Mouse (Mus musculus): ENCODE measurements around the gene Pck2. TPM values are rescaled to one million over a fixed set of nuclear protein-coding genes. Genes with fewer than 3 reads are reported as not detected.

Pck2 gene
- polyA plus RNA-seq, 1 experiment, result 34.7 TPM

DNA sequence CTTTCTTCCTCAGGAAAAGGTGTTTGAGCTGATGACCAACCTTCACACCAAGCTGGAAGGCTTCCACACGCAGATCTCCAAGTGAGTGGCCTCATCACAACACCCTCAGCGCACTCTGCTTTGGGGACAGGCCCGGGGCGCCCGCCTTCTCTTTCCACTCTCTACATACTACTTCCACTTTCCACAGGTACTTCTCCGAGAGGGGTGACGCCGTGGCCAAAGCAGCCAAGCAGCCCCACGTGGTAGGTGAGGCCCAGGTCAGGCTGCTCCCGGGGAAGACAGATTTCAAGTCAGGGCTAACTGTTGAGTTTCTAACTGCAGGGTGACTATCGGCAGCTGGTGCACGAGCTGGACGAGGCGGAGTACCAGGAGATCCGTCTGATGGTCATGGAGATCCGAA, 40.7 kb downstream of the Pck2 start:
- TF ChIP-seq CTCF (IDR thresholded peaks at IDR 0.05; ENCODE audit: low read depth, low read length), result no peak
- TF ChIP-seq POLR2A (IDR thresholded peaks at IDR 0.05; ENCODE audit: borderline replicate concordance, low read depth, low read length), result no peak
- H3K4me1 ChIP-seq (ENCODE audit: control insufficient read depth, insufficient read depth, low read length), result peaks cover 21% of the 10 kb centered on the region
- H3K4me3 ChIP-seq (ENCODE audit: insufficient read depth, low read length), result no peak overlapping the region
- H3K27ac ChIP-seq (ENCODE audit: insufficient read depth, low read depth, low read length), result no peak overlapping the region

DNA sequence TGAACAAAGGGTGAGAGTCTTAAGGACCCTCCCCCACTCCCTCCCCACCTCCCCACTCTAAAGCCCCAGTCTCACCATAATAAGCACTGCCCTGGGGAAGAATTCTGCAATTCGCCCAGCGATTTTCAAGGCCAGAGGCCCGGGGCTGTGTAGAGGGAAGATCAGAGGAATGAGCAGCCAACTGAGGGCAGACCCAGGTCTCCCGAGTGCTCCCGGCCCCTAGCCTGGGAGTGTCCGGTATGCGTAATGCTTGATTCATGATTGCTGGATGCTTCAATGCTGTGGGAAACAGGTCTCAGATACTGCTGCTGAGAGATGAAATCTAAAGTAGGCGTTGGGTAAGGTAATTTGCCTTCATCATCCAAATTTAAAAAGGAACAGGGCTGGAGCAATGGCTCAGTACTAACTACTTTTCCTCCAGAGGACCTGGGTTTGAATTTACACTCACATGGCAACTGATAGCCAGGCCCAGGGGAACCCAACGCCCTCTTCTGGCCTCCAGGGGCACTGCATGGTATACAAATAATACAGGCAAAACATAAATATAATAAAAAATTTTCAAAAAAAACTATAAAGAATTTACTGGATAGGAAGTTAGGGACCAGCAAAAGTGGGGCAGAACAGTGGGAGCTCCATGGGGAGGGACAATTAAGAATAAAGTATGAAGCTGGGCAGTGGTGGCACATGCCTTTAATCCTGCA, 42.1 kb downstream of the Pck2 start:
- no peak overlapping the region for H3K27ac ChIP-seq (ENCODE audit: insufficient read depth, low read depth, low read length)
- no peak overlapping the region for H3K4me3 ChIP-seq (ENCODE audit: insufficient read depth, low read length)
- no peak for TF ChIP-seq POLR2A (IDR thresholded peaks at IDR 0.05; ENCODE audit: borderline replicate concordance, low read depth, low read length)
- TF ChIP-seq CTCF (IDR thresholded peaks at IDR 0.05; ENCODE audit: low read depth, low read length), result peak; percentile 56
- peaks cover 24% of the 10 kb centered on the region for H3K4me1 ChIP-seq (ENCODE audit: control insufficient read depth, insufficient read depth, low read length)

DNA sequence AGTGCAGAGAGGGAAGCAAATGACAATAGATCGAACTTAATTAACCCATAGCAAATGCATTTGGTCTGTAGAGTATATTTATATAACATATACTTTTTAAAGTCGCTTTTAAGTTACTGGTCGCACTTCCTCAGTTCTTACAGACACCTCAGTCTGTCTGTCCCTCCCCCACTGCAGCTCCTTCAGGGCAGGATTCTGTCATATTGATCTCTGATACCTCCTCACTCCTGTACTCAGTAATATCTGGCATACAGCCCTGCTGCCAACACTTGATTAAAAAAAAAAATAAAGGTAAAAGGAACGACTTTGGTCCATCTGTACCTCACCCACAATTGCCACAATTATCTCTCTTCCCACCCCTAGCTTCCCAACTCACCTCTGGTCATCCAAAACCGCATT, 44.2 kb downstream of the Pck2 start:
- H3K4me1 ChIP-seq (ENCODE audit: control insufficient read depth, insufficient read depth, low read length), result peaks cover 20% of the 10 kb centered on the region

DNA sequence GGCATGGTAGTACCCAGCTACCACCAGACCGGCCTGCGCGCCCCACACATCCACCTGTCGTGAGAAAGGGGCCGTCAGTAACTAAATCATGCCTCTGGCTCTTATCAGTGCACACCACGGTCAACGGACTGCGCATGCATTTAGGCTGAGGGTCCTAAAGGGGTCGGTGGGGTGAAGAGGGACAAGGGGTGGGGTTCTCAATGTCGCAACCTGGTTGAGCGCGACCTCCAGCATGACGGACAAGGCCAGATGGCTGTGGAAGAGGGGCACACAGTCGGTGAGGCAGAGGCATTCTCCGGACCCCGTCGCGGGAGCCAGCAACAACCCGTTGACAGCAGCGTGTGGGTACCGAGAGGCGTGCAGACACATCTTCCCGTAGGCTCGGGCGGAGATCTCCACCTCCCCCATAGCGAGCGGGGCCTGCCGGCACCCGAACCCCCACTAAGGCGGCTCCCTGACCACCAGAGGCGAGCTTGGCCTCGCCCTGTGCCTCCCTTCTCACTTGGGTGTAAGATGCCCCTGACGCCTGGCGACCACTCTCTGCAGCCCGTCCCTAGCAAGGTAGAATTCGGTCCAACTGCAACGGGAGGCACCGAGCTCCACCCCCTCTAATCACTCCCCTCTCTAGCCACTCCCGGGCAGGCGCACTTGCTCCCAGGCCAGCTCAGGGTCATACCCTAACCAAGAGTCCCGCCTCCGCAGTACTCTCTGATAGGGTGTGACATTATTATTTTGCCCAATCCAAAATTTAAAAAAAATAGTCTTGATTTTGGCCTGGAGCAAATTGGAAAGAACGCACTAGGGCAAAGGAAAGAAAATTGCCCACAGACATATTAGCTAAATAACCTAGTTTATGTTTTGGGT, 44.9 kb downstream of the Pck2 start, which contains the start of gene Emc9:
Emc9 (minus strand) TSS at position 601 of the 864 bp plus-strand sequence.
- H3K4me3 ChIP-seq (ENCODE audit: insufficient read depth, low read length), result peak within 1 kb of the TSS; percentile 79
- no peak for TF ChIP-seq CTCF (IDR thresholded peaks at IDR 0.05; ENCODE audit: low read depth, low read length)
- no peak for TF ChIP-seq POLR2A (IDR thresholded peaks at IDR 0.05; ENCODE audit: borderline replicate concordance, low read depth, low read length)
- H3K27ac ChIP-seq (ENCODE audit: insufficient read depth, low read depth, low read length), result peak within 1 kb of the TSS; percentile 63
- peaks cover 18% of the 10 kb centered on the region for H3K4me1 ChIP-seq (ENCODE audit: control insufficient read depth, insufficient read depth, low read length)

More for the DNA sequence above, 44.2 kb downstream of the Pck2 start:
- Histone ChIP-seq H3K4me3 (ENCODE audit: insufficient read depth, low read length) (peak overlapping the region; percentile 79), H3K27ac (ENCODE audit: insufficient read depth, low read depth, low read length) (no peak overlapping the region)
- no peak for TF ChIP-seq POLR2A (IDR thresholded peaks at IDR 0.05; ENCODE audit: borderline replicate concordance, low read depth, low read length)
- no peak for TF ChIP-seq CTCF (IDR thresholded peaks at IDR 0.05; ENCODE audit: low read depth, low read length)

DNA sequence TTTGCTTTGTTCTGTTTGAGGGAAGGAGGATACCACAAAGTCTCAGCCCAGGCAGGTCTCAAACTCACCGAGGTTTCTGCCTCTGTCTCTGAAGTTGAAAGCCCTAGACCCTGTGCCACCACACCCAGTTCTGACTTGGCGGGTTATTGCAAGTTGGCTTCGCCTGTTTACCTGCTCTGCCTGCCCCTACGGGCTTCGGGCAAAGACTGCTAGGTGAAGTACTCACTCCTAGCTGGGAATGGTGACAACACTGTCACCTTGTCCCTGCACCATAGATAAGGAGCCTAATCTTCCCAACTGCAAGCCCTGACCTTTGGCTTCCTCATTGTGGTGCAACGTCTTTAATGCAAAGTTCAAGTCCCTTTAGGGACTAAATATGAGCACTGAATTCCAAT, 45.5 kb downstream of the Pck2 start:
- TF ChIP-seq CTCF (IDR thresholded peaks at IDR 0.05; ENCODE audit: low read depth, low read length), result no peak
- no peak for TF ChIP-seq POLR2A (IDR thresholded peaks at IDR 0.05; ENCODE audit: borderline replicate concordance, low read depth, low read length)
- Histone ChIP-seq H3K4me3 (ENCODE audit: insufficient read depth, low read length) (peak overlapping the region; percentile 14; the same call in 1 of the 2 replicates), H3K4me1 (ENCODE audit: control insufficient read depth, insufficient read depth, low read length) (peaks cover 18% of the 10 kb centered on the region), H3K27ac (ENCODE audit: insufficient read depth, low read depth, low read length) (peak overlapping the region; percentile 63)

DNA sequence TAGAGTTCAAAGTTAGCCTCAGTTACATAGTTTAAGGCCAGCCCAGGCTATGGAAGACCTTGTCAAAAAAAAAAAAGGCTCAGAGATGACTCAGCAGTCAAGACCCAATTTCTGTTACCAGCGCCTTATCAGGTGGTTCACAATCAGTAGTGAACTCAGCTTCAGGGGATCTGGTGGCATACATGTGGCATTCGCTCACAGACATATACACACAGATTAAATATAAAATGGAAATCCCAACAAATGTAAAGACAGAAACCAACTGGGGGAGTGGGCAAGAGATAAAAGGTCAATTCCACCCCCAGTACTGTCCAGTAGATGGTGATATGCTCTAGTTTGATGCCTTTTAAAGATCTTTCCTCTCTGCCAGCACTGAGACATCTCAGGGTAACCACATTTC, 46.1 kb downstream of the Pck2 start:
- peak overlapping the region; percentile 63 for H3K27ac ChIP-seq (ENCODE audit: insufficient read depth, low read depth, low read length)
- H3K4me3 ChIP-seq (ENCODE audit: insufficient read depth, low read length), result no peak overlapping the region
- TF ChIP-seq CTCF (IDR thresholded peaks at IDR 0.05; ENCODE audit: low read depth, low read length), result no peak
- no peak for TF ChIP-seq POLR2A (IDR thresholded peaks at IDR 0.05; ENCODE audit: borderline replicate concordance, low read depth, low read length)
- H3K4me1 ChIP-seq (ENCODE audit: control insufficient read depth, insufficient read depth, low read length), result peaks cover 18% of the 10 kb centered on the region

DNA sequence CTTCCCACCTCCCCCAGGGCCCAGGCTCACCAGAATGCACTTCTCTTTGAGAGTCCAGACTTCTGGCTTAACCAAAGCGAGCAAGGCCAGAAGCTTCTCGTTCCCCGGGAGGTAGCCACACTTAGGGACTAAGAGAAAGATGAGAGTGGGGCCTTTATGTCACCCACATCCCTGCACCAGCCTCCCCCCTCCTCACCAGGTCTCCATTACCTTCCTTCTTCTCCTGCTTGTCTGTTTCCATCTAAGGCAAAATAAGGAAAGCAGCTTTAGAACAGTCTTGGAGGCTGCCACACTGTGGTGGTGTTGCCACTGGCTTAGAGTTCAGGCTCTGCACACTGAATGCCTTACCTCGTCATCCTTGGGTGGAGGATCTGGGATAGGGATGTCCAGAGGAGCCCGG, 49.2 kb downstream of the Pck2 start:
- H3K27ac ChIP-seq (ENCODE audit: insufficient read depth, low read depth, low read length), result no peak overlapping the region
- TF ChIP-seq POLR2A (IDR thresholded peaks at IDR 0.05; ENCODE audit: borderline replicate concordance, low read depth, low read length) (no peak), CTCF (IDR thresholded peaks at IDR 0.05; ENCODE audit: low read depth, low read length) (no peak)
- H3K4me3 ChIP-seq (ENCODE audit: insufficient read depth, low read length), result no peak overlapping the region
- peaks cover 17% of the 10 kb centered on the region for H3K4me1 ChIP-seq (ENCODE audit: control insufficient read depth, insufficient read depth, low read length)

DNA sequence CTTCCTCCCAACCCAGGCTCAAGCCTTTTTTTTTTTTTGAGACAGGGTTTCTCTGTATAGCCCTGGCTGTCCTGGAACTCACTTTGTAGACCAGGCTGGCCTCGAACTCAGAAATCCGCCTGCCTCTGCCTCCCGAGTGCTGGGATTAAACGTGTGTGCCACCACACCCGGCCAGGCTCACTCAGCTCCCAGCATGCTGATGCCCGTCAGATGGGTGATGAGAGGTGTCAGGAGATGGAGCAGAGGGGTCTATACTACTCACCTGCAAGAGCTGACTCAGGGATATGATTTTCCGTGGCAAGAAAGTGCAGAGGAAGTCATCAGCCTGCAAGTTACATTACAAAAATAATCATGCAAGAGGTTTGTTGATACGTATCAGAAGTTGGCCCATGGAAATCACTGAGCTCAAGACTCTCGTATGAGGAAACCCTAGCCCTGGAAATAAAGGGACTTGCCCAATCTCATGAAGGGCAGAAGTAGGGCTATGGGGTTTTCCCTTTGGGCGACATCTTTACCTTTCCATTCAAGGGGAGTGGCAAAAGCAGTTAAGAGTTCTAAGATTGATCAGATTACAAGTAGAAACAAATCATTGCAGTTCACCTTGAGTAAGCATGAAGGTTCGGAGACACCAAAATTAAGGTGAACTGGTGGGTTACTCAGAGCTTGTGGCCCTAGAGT, 49.8 kb downstream of the Pck2 start:
- Histone ChIP-seq H3K4me1 (ENCODE audit: control insufficient read depth, insufficient read depth, low read length) (peaks cover 13% of the 10 kb centered on the region), H3K4me3 (ENCODE audit: insufficient read depth, low read length) (peak overlapping the region; percentile 76), H3K27ac (ENCODE audit: insufficient read depth, low read depth, low read length) (peak overlapping the region; percentile 62)
- no peak for TF ChIP-seq POLR2A (IDR thresholded peaks at IDR 0.05; ENCODE audit: borderline replicate concordance, low read depth, low read length)

DNA sequence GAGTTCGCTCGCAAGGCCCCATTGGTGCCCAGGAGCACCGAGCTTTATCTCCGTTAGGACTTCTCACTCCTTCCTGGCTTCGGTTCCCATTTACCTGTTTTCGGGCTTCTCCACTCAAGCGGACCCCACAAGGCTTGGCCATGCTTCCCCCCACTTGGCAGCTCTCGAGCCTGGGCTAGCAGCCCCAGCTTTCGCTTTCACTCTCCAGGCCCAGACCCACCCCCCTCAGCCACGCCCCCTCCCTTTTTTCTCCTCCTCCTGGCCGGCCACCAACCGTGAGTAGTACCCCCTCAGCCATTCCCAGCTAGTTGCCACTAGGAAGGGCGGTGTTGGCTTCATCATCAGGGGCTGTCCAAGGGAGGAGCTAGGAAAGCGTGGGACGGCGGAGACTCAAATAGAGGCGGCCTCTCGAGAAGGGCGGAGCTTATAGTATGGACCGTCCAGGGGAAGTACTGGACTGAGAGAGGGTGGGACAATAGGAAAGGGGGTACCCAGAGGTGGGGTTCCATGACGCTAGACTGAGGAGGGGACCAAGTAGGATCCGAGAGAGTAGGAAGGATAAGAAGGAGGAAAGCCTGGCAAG, 50.8 kb downstream of the Pck2 start, which contains the start of gene Psme2:
Psme2 (minus strand) TSS at position 366 of the 583 bp plus-strand sequence.
- peak within 1 kb of the TSS; percentile 95 for H3K27ac ChIP-seq (ENCODE audit: insufficient read depth, low read depth, low read length)
- peaks cover 8% of the 10 kb centered on the region for H3K4me1 ChIP-seq (ENCODE audit: control insufficient read depth, insufficient read depth, low read length)
- TF ChIP-seq CTCF (IDR thresholded peaks at IDR 0.05; ENCODE audit: low read depth, low read length), result no peak
- TF ChIP-seq POLR2A (IDR thresholded peaks at IDR 0.05; ENCODE audit: borderline replicate concordance, low read depth, low read length), result no peak
- peak within 1 kb of the TSS; percentile 94 for H3K4me3 ChIP-seq (ENCODE audit: insufficient read depth, low read length)

Data from bone marrow macrophage, adult 2 months (primary cell).